Comparison of ENCODE assay signal across 22 mouse cellular contexts in genomic region chr7:101043846-101044541, GRCm38 (mm10). TPM values are rescaled to one million over a fixed set of nuclear protein-coding genes. Genes with fewer than 3 reads are reported as not detected.
DNase-seq lines count a peak whose midpoint lies in the region; ATAC-seq and TF ChIP-seq lines count a peak whose summit lies in the region.
"Had no signal": no experiment of that assay in that cellular context is flagged by ENCODE, and none has a peak within 500 bp of the region (broad histone marks: within the 10 kb centered on the region; RNA-seq: fewer than 3 reads in every experiment).

No protein-coding gene starts in this region.

- H3K27ac ChIP-seq in heart, embryonic 10.5 days, result peak overlapping the region; percentile 57
- H3K27ac ChIP-seq in heart, embryonic 11.5 days (ENCODE audit: low read depth, low read length), result no peak overlapping the region
- H3K27ac ChIP-seq in lung, embryonic 14.5 days (ENCODE audit: low read depth), result no peak overlapping the region
- H3K27ac ChIP-seq in bone marrow, adult 2 months (ENCODE audit: control insufficient read depth, insufficient read depth, low read depth, low read length, poor library complexity), result no peak overlapping the region
- peak overlapping the region; percentile 63; the same call in 1 of the 2 replicates for H3K27ac ChIP-seq in stomach, embryonic 14.5 days (ENCODE audit: low read length)
- H3K27ac ChIP-seq: embryonic facial prominence, embryonic 12.5 days; heart, embryonic 15.5 days; hindbrain, embryonic 15.5 days; limb, embryonic 13.5 days; liver, embryonic 14.5 days; midbrain, embryonic 15.5 days had no signal

- peaks cover 35% of the 10 kb centered on the region for H3K4me1 ChIP-seq in heart, embryonic 10.5 days
- H3K4me1 ChIP-seq in heart, embryonic 11.5 days (ENCODE audit: control insufficient read depth, insufficient read depth, low read length), result peaks cover 18% of the 10 kb centered on the region
- peaks cover 21% of the 10 kb centered on the region for H3K4me1 ChIP-seq in lung, embryonic 14.5 days (ENCODE audit: insufficient read depth)
- peaks cover 10% of the 10 kb centered on the region for H3K4me1 ChIP-seq in lung, adult 2 months (ENCODE audit: control insufficient read depth, insufficient read depth, low read length)
- peaks cover 13% of the 10 kb centered on the region for H3K4me1 ChIP-seq in bone marrow, adult 2 months (ENCODE audit: control insufficient read depth, insufficient read depth, low read length)
- peaks cover 28% of the 10 kb centered on the region for H3K4me1 ChIP-seq in stomach, embryonic 14.5 days (ENCODE audit: control insufficient read depth, insufficient read depth, low read length)
- H3K4me1 ChIP-seq: embryonic facial prominence, embryonic 12.5 days; limb, embryonic 13.5 days; midbrain, embryonic 15.5 days had no signal

- no peak overlapping the region for H3K4me3 ChIP-seq in heart, embryonic 10.5 days
- no peak overlapping the region for H3K4me3 ChIP-seq in heart, embryonic 11.5 days (ENCODE audit: low read depth, low read length)
- H3K4me3 ChIP-seq in lung, embryonic 14.5 days (ENCODE audit: low read depth, low read length), result no peak overlapping the region
- no peak overlapping the region for H3K4me3 ChIP-seq in lung, adult 2 months (replicated peaks; ENCODE audit: extremely low read depth, low read depth, low read length)
- no peak overlapping the region for H3K4me3 ChIP-seq in bone marrow, adult 2 months (replicated peaks; ENCODE audit: control insufficient read depth, low read depth, low read length)
- H3K4me3 ChIP-seq in stomach, embryonic 14.5 days (ENCODE audit: low read depth, low read length), result no peak overlapping the region
- H3K4me3 ChIP-seq: embryonic facial prominence, embryonic 12.5 days; heart, embryonic 15.5 days; hindbrain, embryonic 15.5 days; limb, embryonic 13.5 days; midbrain, embryonic 15.5 days had no signal

- H3K27me3 ChIP-seq in heart, embryonic 10.5 days (ENCODE audit: insufficient read depth, poor library complexity, severe bottlenecking), result peaks cover 30% of the 10 kb centered on the region; the same call in 1 of the 2 replicates
- H3K27me3 ChIP-seq in heart, embryonic 11.5 days (ENCODE audit: control insufficient read depth, insufficient read depth, low read length), result no peaks in the 10 kb centered on the region
- H3K27me3 ChIP-seq in lung, embryonic 14.5 days (ENCODE audit: insufficient read depth, low read length), result no peaks in the 10 kb centered on the region
- H3K27me3 ChIP-seq in stomach, embryonic 14.5 days (ENCODE audit: control insufficient read depth, insufficient read depth, low read length), result no peaks in the 10 kb centered on the region
- H3K27me3 ChIP-seq: embryonic facial prominence, embryonic 12.5 days; heart, embryonic 15.5 days; hindbrain, embryonic 15.5 days; limb, embryonic 13.5 days; midbrain, embryonic 15.5 days had no signal

- no peak overlapping the region for H3K4me2 ChIP-seq in heart, embryonic 11.5 days
- H3K4me2 ChIP-seq in lung, embryonic 14.5 days, result no peak overlapping the region
- no peak overlapping the region for H3K4me2 ChIP-seq in stomach, embryonic 14.5 days (replicated peaks; ENCODE audit: low read depth, low read length)
- H3K4me2 ChIP-seq: embryonic facial prominence, embryonic 12.5 days; heart, embryonic 15.5 days; hindbrain, embryonic 15.5 days; limb, embryonic 13.5 days; midbrain, embryonic 15.5 days had no signal

- no peak for ATAC-seq in heart, embryonic 11.5 days (replicated peaks; ENCODE audit: insufficient number of reproducible peaks, low FRiP score, low TSS enrichment)
- ATAC-seq in lung, embryonic 14.5 days (ENCODE audit: insufficient read depth), result no peak
- ATAC-seq in stomach, embryonic 14.5 days (ENCODE audit: insufficient number of reproducible peaks, insufficient read depth, low FRiP score, low read depth), result no peak; the same call in 1 of the 2 replicates
- ATAC-seq in monocyte, adult 5-6 weeks (replicated peaks; ENCODE audit: insufficient number of reproducible peaks, low FRiP score, low TSS enrichment, poor library complexity, severe bottlenecking), result no peak
- ATAC-seq: CD4-positive, CD25-positive, alpha-beta regulatory T cell, adult 4 months; midbrain, embryonic 15.5 days had no signal

- WGBS in heart, embryonic 10.5 days, result 58% methylated on average over 8 of the region's 8 CpGs
- 58% methylated on average over 8 of the region's 8 CpGs for WGBS in heart, embryonic 11.5 days (ENCODE audit: insufficient replicate concordance)
- WGBS in lung, embryonic 14.5 days, result 48% methylated on average over 8 of the region's 8 CpGs
- WGBS in lung, adult 2 months, result 75% methylated on average over 8 of the region's 8 CpGs
- 76% methylated on average over 8 of the region's 8 CpGs for WGBS in bone marrow, adult 2 months
- WGBS in stomach, embryonic 14.5 days, result 39% methylated on average over 8 of the region's 8 CpGs

- no peak for DNase-seq in heart, embryonic 10.5 days (ENCODE audit: low spot score)
- peak; percentile 51 for DNase-seq in lung, embryonic 14.5 days
- DNase-seq in lung, adult 2 months, result no peak
- DNase-seq in thymus, postnatal 14 days, result no peak
- DNase-seq: adrenal gland, adult 8-10 months; cerebellum, adult 9-11 months; heart, adult 18-20 months; heart, postnatal 4 days; kidney, adult 18-20 months; right cerebral cortex, postnatal 4 days; thymus, adult 2 months had no signal

- 0 out of 2 replicates have a peak, but pooled peaks have one; percentile 18 for TF ChIP-seq CTCF in lung, embryonic 14.5 days (IDR thresholded peaks at IDR 0.05; ENCODE audit: low read depth)
- TF ChIP-seq CTCF in lung, adult 2 months (IDR thresholded peaks at IDR 0.05; ENCODE audit: insufficient read depth, low read length), result no peak
- TF ChIP-seq CTCF in bone marrow, adult 2 months (IDR thresholded peaks at IDR 0.05; ENCODE audit: control insufficient read depth, insufficient read depth, low read length), result peak; percentile 22; the same call in 1 of the 2 replicates

- no peak for TF ChIP-seq POLR2A in lung, adult 2 months (IDR thresholded peaks at IDR 0.05; ENCODE audit: borderline replicate concordance, extremely low read depth, low read depth, low read length)
- TF ChIP-seq POLR2A in bone marrow, adult 2 months (IDR thresholded peaks at IDR 0.05; ENCODE audit: borderline replicate concordance, control insufficient read depth, low read depth, low read length), result no peak

- no peak overlapping the region for H3K9ac ChIP-seq in heart, embryonic 11.5 days (ENCODE audit: low read depth, low read length)
- no peak overlapping the region for H3K9ac ChIP-seq in lung, embryonic 14.5 days
- H3K9ac ChIP-seq in stomach, embryonic 14.5 days (replicated peaks; ENCODE audit: low read depth, low read length), result no peak overlapping the region
- H3K9ac ChIP-seq: embryonic facial prominence, embryonic 12.5 days; heart, embryonic 15.5 days; hindbrain, embryonic 15.5 days; limb, embryonic 13.5 days; liver, embryonic 14.5 days; midbrain, embryonic 15.5 days had no signal

- H3K9me3 ChIP-seq in heart, embryonic 10.5 days, result no peaks in the 10 kb centered on the region
- no peaks in the 10 kb centered on the region for H3K9me3 ChIP-seq in heart, embryonic 11.5 days (replicated peaks; ENCODE audit: control insufficient read depth, low read length)
- no peaks in the 10 kb centered on the region for H3K9me3 ChIP-seq in lung, embryonic 14.5 days (ENCODE audit: low read depth, low read length)
- no peaks in the 10 kb centered on the region for H3K9me3 ChIP-seq in stomach, embryonic 14.5 days (ENCODE audit: control insufficient read depth, low read depth, low read length)
- H3K9me3 ChIP-seq: embryonic facial prominence, embryonic 12.5 days; heart, embryonic 15.5 days; hindbrain, embryonic 15.5 days; limb, embryonic 13.5 days; midbrain, embryonic 15.5 days had no signal

- H3K36me3 ChIP-seq in heart, embryonic 10.5 days, result no peaks in the 10 kb centered on the region
- H3K36me3 ChIP-seq in heart, embryonic 11.5 days (ENCODE audit: control insufficient read depth, insufficient read depth, low read length), result no peaks in the 10 kb centered on the region
- H3K36me3 ChIP-seq in lung, embryonic 14.5 days (ENCODE audit: insufficient read depth), result no peaks in the 10 kb centered on the region
- H3K36me3 ChIP-seq in stomach, embryonic 14.5 days (ENCODE audit: control insufficient read depth, insufficient read depth, low read length), result no peaks in the 10 kb centered on the region
- H3K36me3 ChIP-seq: embryonic facial prominence, embryonic 12.5 days; heart, embryonic 15.5 days; hindbrain, embryonic 15.5 days; limb, embryonic 13.5 days; midbrain, embryonic 15.5 days had no signal

RNA-seq across cellular contexts. Expression of gene P2ry2, which starts 31.3 kb away (rescaled TPM):
- polyA plus RNA-seq in heart, embryonic 10.5 days (2016; fragmentation: Nextera tagmentation; extraction: Ambion mirVana), result 1.0 and 1.1 TPM in 2 replicates
- polyA plus RNA-seq in heart, embryonic 11.5 days (2014; fragmentation: Nextera tagmentation; extraction: Ambion mirVana), result 0.54 and 0.68 TPM in 2 replicates
- 3.4 and 3.5 TPM in 2 replicates for polyA plus RNA-seq in lung, embryonic 14.5 days (2014; fragmentation: Nextera tagmentation; extraction: Ambion mirVana)
- polyA plus RNA-seq in lung, adult 2 months (2012; rRNA removed), result 25.0 and 25.2 TPM in 2 replicates
- 0.72 and 0.82 TPM in 2 replicates for polyA plus RNA-seq in bone marrow, adult 2 months (2011; ENCODE audit: insufficient read depth, insufficient read length, low replicate concordance, missing spikeins)
- polyA plus RNA-seq in stomach, embryonic 14.5 days (2014; fragmentation: Nextera tagmentation; extraction: Ambion mirVana), result 1.7 and 2.0 TPM in 2 replicates
- 0.19 to 6.9 TPM (median 0.49 TPM) in 3 replicates for total RNA-seq in monocyte, adult 5-6 weeks (2017)
- polyA plus RNA-seq: CD4-positive, CD25-positive, alpha-beta regulatory T cell, adult 4 months had no signal

RNA-seq across cellular contexts. Expression of gene Fchsd2, which starts 48.7 kb away (rescaled TPM):
- polyA plus RNA-seq in heart, embryonic 10.5 days (2016; fragmentation: Nextera tagmentation; extraction: Ambion mirVana), result 14.2 and 17.3 TPM in 2 replicates
- polyA plus RNA-seq in heart, embryonic 11.5 days (2014; fragmentation: Nextera tagmentation; extraction: Ambion mirVana), result 16.3 and 20.4 TPM in 2 replicates
- 23.6 and 23.8 TPM in 2 replicates for polyA plus RNA-seq in lung, embryonic 14.5 days (2014; fragmentation: Nextera tagmentation; extraction: Ambion mirVana)
- polyA plus RNA-seq in lung, adult 2 months (2012; rRNA removed), result 10.9 and 14.7 TPM in 2 replicates
- 7.2 and 22.6 TPM in 2 replicates for polyA plus RNA-seq in bone marrow, adult 2 months (2011; ENCODE audit: insufficient read depth, insufficient read length, low replicate concordance, missing spikeins)
- 33.1 and 33.7 TPM in 2 replicates for polyA plus RNA-seq in stomach, embryonic 14.5 days (2014; fragmentation: Nextera tagmentation; extraction: Ambion mirVana)
- total RNA-seq in monocyte, adult 5-6 weeks (2017), result 36.7 to 58.4 TPM (median 47.7 TPM) in 3 replicates

Comparison
In these comparisons a context has a peak if more than half of its experiments do, and no peak if none do; other contexts are left out.
1. H3K27ac ChIP-seq: peak in heart, embryonic 10.5 days (single experiment) and stomach, embryonic 14.5 days (single experiment); none in heart, embryonic 11.5 days (single experiment), lung, embryonic 14.5 days (single experiment) and bone marrow, adult 2 months (single experiment).